Mouse (Mus musculus) heart, embryonic 15.5 days (tissue): ENCODE results near the gene Gm19668. TPM values are rescaled to one million over a fixed set of nuclear protein-coding genes. Genes with fewer than 3 reads are reported as not detected.
A peak's percentile ranks its signal among the peaks of the same experiment; 100 is the strongest.

Source experiments
- ATAC-seq: fragments of 200-750 bp; cut with Nextera tagmentation; replicated peaks from 2 replicates; pipeline ENCODE4 v1.8.0; 2017; ENCODE audit warnings: low read depth, moderate TSS enrichment; ENCODE audit not compliant: insufficient number of reproducible peaks, insufficient read depth, low FRiP score
- H3K27ac ChIP-seq: fragments of 300-500 bp; sonication (generic); 2 replicates; pipeline ENCODE4 v1.5.1; 2015; ENCODE audit warnings: mild to moderate bottlenecking, inconsistent platforms
- H3K27me3 ChIP-seq: fragments of 300-500 bp; sonication (generic); 2 replicates; pipeline ENCODE4 v1.6.1; 2015; ENCODE audit warnings: inconsistent platforms
- H3K36me3 ChIP-seq: fragments of 300-500 bp; sonication (generic); 2 replicates; pipeline ENCODE4 v1.6.1; 2015; ENCODE audit warnings: mild to moderate bottlenecking, inconsistent platforms
- H3K4me1 ChIP-seq: fragments of 300-500 bp; sonication (generic); replicated peaks from 2 replicates; pipeline ENCODE4 v1.6.1; 2015; ENCODE audit warnings: inconsistent platforms
- H3K4me2 ChIP-seq: fragments of 300-500 bp; sonication (generic); 2 replicates; pipeline ENCODE4 v1.6.1; 2015; ENCODE audit warnings: inconsistent platforms, mild to moderate bottlenecking, moderate library complexity
- H3K4me3 ChIP-seq: fragments of 300-500 bp; sonication (generic); 2 replicates; pipeline ENCODE4 v1.5.1; 2015; ENCODE audit warnings: mild to moderate bottlenecking, inconsistent platforms
- H3K9ac ChIP-seq: fragments of 300-500 bp; sonication (generic); 2 replicates; pipeline ENCODE4 v1.6.1; 2015; ENCODE audit warnings: mild to moderate bottlenecking, inconsistent platforms
- H3K9me3 ChIP-seq: fragments of 300-500 bp; sonication (generic); replicated peaks from 2 replicates; pipeline ENCODE4 v1.6.1; 2016; ENCODE audit warnings: inconsistent platforms
- WGBS: fragments of 180-500 bp; shearing (Covaris S2); methylation state at CpG from one replicate; pipeline ENCODE4 v1.1.7; 2015; ENCODE audit warnings: mixed read lengths; 5-methylcytosine and 5-hydroxymethylcytosine counted together
- polyA plus RNA-seq: library from polyadenylated mRNA; unstranded; fragments of >200 nt; fragmentation: Nextera tagmentation; extraction: Ambion mirVana; gene quantifications from 2 replicates; pipeline ENCODE4 v1.2.1, GENCODE M21; 2015

The Gm19668 gene
- polyA plus RNA-seq = not detected in 2 replicates

GRCm38 (mm10) chr10:77798921-77799508 is at the start of gene Gm19668:
Gm19668 (minus strand) TSS chr10:77799133.
- Histone ChIP-seq H3K4me1 (peaks cover 13% of the 10 kb centered on the region), H3K9ac (no peak within 1 kb of the TSS), H3K9me3 (no peaks in the 10 kb centered on the region), H3K36me3 (no peaks in the 10 kb centered on the region), H3K4me2 (no peak within 1 kb of the TSS), H3K27me3 (no peaks in the 10 kb centered on the region), H3K27ac (peak within 1 kb of the TSS; percentile 37; the same call in 1 of the 2 replicates), H3K4me3 (no peak within 1 kb of the TSS)
- WGBS = 57% methylated on average over 8 of the region's 8 CpGs
- no peak for ATAC-seq

GRCm38 (mm10) chr10:77847538-77847937 is 48.6 kb upstream of the Gm19668 start:
- no peaks in the 10 kb centered on the region for H3K4me1 ChIP-seq
- H3K9me3 ChIP-seq = no peaks in the 10 kb centered on the region
- no peaks in the 10 kb centered on the region for H3K36me3 ChIP-seq
- no peak overlapping the region for H3K4me2 ChIP-seq
- WGBS = 67% methylated on average over 2 of the region's 2 CpGs
- no peak overlapping the region for H3K9ac ChIP-seq
- no peak for ATAC-seq
- no peaks in the 10 kb centered on the region for H3K27me3 ChIP-seq
- no peak overlapping the region for H3K27ac ChIP-seq
- H3K4me3 ChIP-seq = no peak overlapping the region

GRCm38 (mm10) chr10:77846961-77847360 is 48.0 kb upstream of the Gm19668 start:
- 21% methylated on average over 2 of the region's 2 CpGs for WGBS
- Histone ChIP-seq H3K9ac (no peak overlapping the region), H3K36me3 (no peaks in the 10 kb centered on the region), H3K27ac (no peak overlapping the region), H3K9me3 (no peaks in the 10 kb centered on the region), H3K4me1 (no peaks in the 10 kb centered on the region), H3K4me3 (no peak overlapping the region), H3K4me2 (no peak overlapping the region), H3K27me3 (no peaks in the 10 kb centered on the region)
- ATAC-seq = no peak

- H3K27me3 ChIP-seq = no peaks in the 10 kb centered on the region
- no peak within 1 kb of the TSS for H3K4me2 ChIP-seq
- no peaks in the 10 kb centered on the region for H3K9me3 ChIP-seq
Observed at GRCm38 (mm10) chr10:77846503-77846902, 47.6 kb upstream of the Gm19668 start, which contains the start of gene Gm36176. Gm36176 (plus strand) TSS chr10:77846803.

GRCm38 (mm10) chr10:77839006-77839405 is 40.1 kb upstream of the Gm19668 start:
- Histone ChIP-seq H3K4me3 (no peak overlapping the region), H3K27ac (no peak overlapping the region), H3K9me3 (no peaks in the 10 kb centered on the region), H3K9ac (no peak overlapping the region), H3K36me3 (no peaks in the 10 kb centered on the region), H3K4me1 (no peaks in the 10 kb centered on the region), H3K4me2 (no peak overlapping the region), H3K27me3 (no peaks in the 10 kb centered on the region)
- ATAC-seq = no peak
- WGBS = 64% methylated on average over 6 of the region's 6 CpGs

More at GRCm38 (mm10) chr10:77846503-77846902, 47.6 kb upstream of the Gm19668 start, which contains the start of gene Gm36176:
- 48% methylated on average over 3 of the region's 3 CpGs for WGBS
- Histone ChIP-seq H3K4me3 (no peak within 1 kb of the TSS), H3K4me1 (no peaks in the 10 kb centered on the region), H3K36me3 (no peaks in the 10 kb centered on the region), H3K27ac (no peak within 1 kb of the TSS), H3K9ac (no peak within 1 kb of the TSS)
- ATAC-seq = no peak

- Histone ChIP-seq H3K4me3 (no peak within 1 kb of the TSS), H3K4me1 (no peaks in the 10 kb centered on the region), H3K9ac (no peak within 1 kb of the TSS), H3K27ac (no peak within 1 kb of the TSS), H3K36me3 (no peaks in the 10 kb centered on the region), H3K4me2 (no peak within 1 kb of the TSS), H3K9me3 (no peaks in the 10 kb centered on the region), H3K27me3 (no peaks in the 10 kb centered on the region)
- 70% methylated on average over 9 of the region's 9 CpGs for WGBS
- no peak for ATAC-seq
Observed at GRCm38 (mm10) chr10:77835647-77836046, 36.7 kb upstream of the Gm19668 start, which contains the start of gene Krtap10-10. Krtap10-10 (plus strand) TSS chr10:77835947.

- H3K27ac ChIP-seq = no peak within 1 kb of the TSS
- whole genome bisulfite sequencing = 63% methylated on average over 6 of the region's 6 CpGs
- no peak for ATAC-seq
- no peak within 1 kb of the TSS for H3K4me3 ChIP-seq
- H3K9me3 ChIP-seq = no peaks in the 10 kb centered on the region
- H3K27me3 ChIP-seq = no peaks in the 10 kb centered on the region
- no peaks in the 10 kb centered on the region for H3K4me1 ChIP-seq
- H3K9ac ChIP-seq = no peak within 1 kb of the TSS
- no peak within 1 kb of the TSS for H3K4me2 ChIP-seq
- H3K36me3 ChIP-seq = no peaks in the 10 kb centered on the region
Observed at GRCm38 (mm10) chr10:77826951-77827350, 28.0 kb upstream of the Gm19668 start, which contains the start of gene Krtap10-4. Krtap10-4 (minus strand) TSS chr10:77827095.

- H3K4me1 ChIP-seq = no peaks in the 10 kb centered on the region
- H3K9me3 ChIP-seq = no peaks in the 10 kb centered on the region
- no peaks in the 10 kb centered on the region for H3K36me3 ChIP-seq
- H3K9ac ChIP-seq = no peak overlapping the region
- H3K27ac ChIP-seq = no peak overlapping the region
- H3K4me2 ChIP-seq = no peak overlapping the region
- no peak for ATAC-seq
- H3K27me3 ChIP-seq = no peaks in the 10 kb centered on the region
- 39% methylated on average over 4 of the region's 4 CpGs for WGBS
- H3K4me3 ChIP-seq = no peak overlapping the region
Observed at GRCm38 (mm10) chr10:77819203-77819602, 20.3 kb upstream of the Gm19668 start.

- Histone ChIP-seq H3K4me1 (no peaks in the 10 kb centered on the region), H3K27ac (no peak overlapping the region), H3K36me3 (no peaks in the 10 kb centered on the region), H3K27me3 (no peaks in the 10 kb centered on the region), H3K9me3 (no peaks in the 10 kb centered on the region), H3K4me2 (no peak overlapping the region), H3K9ac (no peak overlapping the region), H3K4me3 (no peak overlapping the region)
- 0 out of 2 replicates have a peak, but pooled peaks have one; percentile 55 for ATAC-seq
- WGBS = 94% methylated on average over 4 of the region's 4 CpGs
Observed at GRCm38 (mm10) chr10:77818523-77818922, 19.6 kb upstream of the Gm19668 start.

GRCm38 (mm10) chr10:77815514-77815913 is 16.6 kb upstream of the Gm19668 start:
- 22% methylated on average over 5 of the region's 5 CpGs for WGBS
- H3K9ac ChIP-seq = no peak overlapping the region
- H3K27me3 ChIP-seq = no peaks in the 10 kb centered on the region

GRCm38 (mm10) chr10:77814382-77814781 is 15.4 kb upstream of the Gm19668 start, which contains the start of gene Gm2696:
Gm2696 (plus strand) TSS chr10:77814682.
- 29% methylated on average over 4 of the region's 4 CpGs for WGBS
- H3K9me3 ChIP-seq = no peaks in the 10 kb centered on the region
- no peak within 1 kb of the TSS for H3K27ac ChIP-seq
- no peaks in the 10 kb centered on the region for H3K4me1 ChIP-seq
- no peaks in the 10 kb centered on the region for H3K27me3 ChIP-seq
- ATAC-seq = no peak
- no peak within 1 kb of the TSS for H3K4me3 ChIP-seq
- H3K36me3 ChIP-seq = no peaks in the 10 kb centered on the region
- H3K9ac ChIP-seq = no peak within 1 kb of the TSS
- H3K4me2 ChIP-seq = no peak within 1 kb of the TSS

More at GRCm38 (mm10) chr10:77815514-77815913, 16.6 kb upstream of the Gm19668 start:
- Histone ChIP-seq H3K36me3 (no peaks in the 10 kb centered on the region), H3K4me2 (no peak overlapping the region), H3K4me1 (no peaks in the 10 kb centered on the region), H3K4me3 (no peak overlapping the region), H3K9me3 (no peaks in the 10 kb centered on the region), H3K27ac (no peak overlapping the region)
- ATAC-seq = no peak

- Histone ChIP-seq H3K9ac (no peak within 1 kb of the TSS), H3K4me3 (no peak within 1 kb of the TSS), H3K4me2 (no peak within 1 kb of the TSS), H3K27ac (no peak within 1 kb of the TSS), H3K9me3 (no peaks in the 10 kb centered on the region), H3K27me3 (no peaks in the 10 kb centered on the region), H3K4me1 (no peaks in the 10 kb centered on the region), H3K36me3 (no peaks in the 10 kb centered on the region)
- no peak for ATAC-seq
- WGBS = 63% methylated on average over 5 of the region's 5 CpGs
Observed at GRCm38 (mm10) chr10:77811743-77812142, 12.8 kb upstream of the Gm19668 start, which contains the start of gene Gm9507. Gm9507 (minus strand) TSS chr10:77811843.
